Mouse (Mus musculus) megakaryocyte, adult 5-6 weeks (primary cell): ENCODE measurements at regions not wholly inside any gene's neighbourhood (a gene's known extent, or its start where the extent isn't known, plus 50 kb on each side); places are given as distances from the start of the nearest gene placed in this dataset.

Experiments used
- ATAC-seq: 2 replicates; pipeline ENCODE4 v1.8.0; 2016; ENCODE audit warnings: mild to moderate bottlenecking, inconsistent platforms; ENCODE audit not compliant: poor library complexity, severe bottlenecking

DNA sequence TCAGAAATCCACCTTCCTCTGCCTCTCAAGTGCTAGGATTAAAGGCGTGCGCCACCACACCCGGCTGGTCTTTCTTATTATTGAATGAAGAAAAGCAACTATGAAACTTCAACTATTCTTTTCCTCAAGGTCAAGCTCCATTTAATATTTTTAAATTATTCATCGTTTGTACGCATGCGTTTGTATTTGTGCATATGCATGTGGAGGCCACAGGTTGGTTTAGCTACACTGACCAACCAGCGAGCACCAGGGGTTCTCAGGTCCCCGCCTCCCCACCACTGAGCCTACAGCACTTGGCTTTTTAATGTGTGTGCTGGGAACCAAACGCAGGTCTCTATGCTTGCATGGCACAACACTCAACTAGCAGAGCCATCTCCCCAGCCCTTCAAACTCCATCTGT lies 51.0 kb upstream of the Tmem252 start:
- no peak for ATAC-seq

DNA sequence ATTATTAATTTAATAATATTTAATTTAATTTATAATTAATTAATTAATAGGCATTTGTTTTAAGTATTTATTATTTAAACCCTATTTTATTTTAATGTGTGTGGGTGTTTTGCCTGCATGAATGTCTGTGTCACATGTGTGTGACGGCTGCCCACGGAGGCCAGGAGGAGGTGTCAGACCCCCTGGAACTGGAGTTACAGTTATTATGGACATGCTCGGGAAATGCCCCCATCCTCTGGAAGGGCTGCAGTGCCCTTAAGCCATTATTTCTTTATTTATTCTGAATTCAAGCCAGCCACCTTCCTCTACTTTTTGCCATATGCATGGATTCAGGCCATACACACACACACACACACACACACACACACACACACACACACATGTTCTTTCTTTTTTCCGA lies 51.5 kb upstream of the Tmem252 start:
- ATAC-seq: no peak

DNA sequence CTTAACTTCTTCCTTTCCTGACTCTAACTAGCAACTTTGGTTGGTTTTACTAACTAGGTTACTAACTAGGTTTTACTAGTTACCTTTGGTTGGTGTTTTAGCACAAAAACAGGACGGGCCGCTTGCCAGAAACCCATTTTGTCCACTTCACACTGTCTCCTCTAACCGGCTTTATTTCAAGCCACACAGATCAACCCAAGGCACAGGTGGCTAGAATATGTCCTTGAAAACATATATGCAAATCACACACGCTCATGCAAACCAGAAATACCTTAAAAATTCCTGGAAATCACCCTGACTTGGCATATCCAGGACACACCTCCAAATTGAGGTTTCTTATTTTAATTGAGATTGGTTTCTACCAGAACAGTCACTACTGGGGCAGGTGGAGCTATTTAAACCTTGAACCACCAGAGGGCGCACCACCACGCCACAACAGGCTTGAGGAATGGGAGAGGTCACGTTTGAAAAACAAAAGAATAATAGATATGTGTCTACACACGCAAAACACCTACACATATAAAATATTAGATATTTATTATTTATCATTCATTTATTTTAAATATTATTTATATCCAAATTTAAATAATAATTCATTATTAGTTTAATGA lies 52.1 kb upstream of the Tmem252 start:
- ATAC-seq: peak; percentile 76

DNA sequence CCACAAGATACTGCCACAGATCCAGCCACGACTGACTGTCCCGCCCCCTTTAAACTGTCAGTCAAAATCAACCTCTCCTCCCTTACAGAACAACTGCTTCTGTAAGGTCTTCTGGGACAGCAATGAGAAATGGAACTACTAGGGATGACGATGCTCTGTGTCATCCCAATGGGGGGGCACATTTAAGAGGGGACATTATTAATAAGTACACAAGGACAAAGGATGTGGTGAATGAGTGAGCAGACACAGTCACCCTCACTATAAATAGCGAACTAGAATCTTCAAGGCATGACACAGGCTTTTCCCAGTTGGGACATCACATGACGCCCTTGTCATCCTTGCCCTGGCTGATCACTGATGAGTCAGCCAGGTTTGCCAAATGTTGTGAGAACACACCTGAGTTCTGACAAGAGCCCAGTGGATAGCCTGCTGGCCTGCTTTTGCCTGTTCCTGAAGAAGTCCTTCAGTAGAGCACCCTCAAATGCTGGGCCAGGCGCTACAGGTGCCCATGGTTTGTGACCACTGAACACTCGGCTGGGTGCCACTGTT lies 58.0 kb upstream of the Tmem252 start:
- ATAC-seq: no peak

DNA sequence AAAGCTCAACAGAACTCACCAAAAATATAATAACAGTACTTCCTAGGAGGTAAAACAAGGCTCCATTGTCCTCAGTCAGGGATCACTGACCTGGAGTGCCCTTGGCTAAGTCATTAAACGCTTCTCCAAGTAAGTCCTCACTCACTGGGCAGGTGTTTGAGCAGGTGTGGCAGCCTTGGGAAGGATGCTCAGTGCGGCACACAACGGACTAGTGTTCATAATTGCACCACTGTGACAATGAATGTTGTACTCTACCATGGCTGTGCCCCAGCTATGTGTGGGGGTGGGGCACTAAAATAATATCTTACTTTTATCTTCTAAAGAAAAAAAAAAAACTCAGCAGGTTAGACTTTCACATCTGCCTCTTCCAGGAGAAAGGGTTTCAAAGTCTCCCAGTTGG lies 52.2 kb upstream of the Pip5k1b start:
- no peak for ATAC-seq

DNA sequence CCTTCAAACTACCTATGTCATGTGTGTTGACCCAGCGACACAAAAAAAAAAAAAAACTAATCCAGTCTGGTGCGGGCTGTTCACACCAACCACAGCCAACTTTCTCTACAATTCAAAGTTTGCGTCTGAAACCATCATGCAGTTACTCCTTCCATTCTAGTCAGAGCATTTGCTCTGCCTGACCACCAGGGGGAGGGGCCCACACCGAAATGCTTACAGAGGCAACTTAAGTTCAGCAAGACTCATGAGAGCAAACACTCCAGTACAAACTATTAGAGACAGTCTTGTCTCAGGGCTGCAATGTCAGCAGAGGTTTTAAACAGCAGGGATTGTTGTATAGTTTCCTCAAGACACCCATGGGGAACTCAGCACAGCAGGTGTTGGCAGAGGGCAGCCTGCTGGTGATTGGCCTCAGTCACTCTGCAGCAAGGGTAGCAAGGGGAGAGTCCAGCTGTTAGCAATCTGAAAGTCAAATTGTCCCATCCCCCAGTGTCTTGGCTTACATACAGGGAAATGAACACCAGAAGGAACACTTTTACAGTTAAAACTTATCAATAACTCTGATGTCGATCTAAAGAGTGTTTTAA lies 50.8 kb upstream of the Pip5k1b start:
- ATAC-seq: no peak
